Mouse (Mus musculus) urinary bladder, postnatal 0 days (tissue): ENCODE measurements around the gene Rcn2. TPM values are rescaled to one million over a fixed set of nuclear protein-coding genes. Genes with fewer than 3 reads are reported as not detected.

Experiments used
- polyA plus RNA-seq: library from polyadenylated mRNA; unstranded; fragments of >200 nt; fragmentation: Nextera tagmentation; extraction: Ambion mirVana; gene quantifications from 2 replicates; pipeline ENCODE4 v1.2.1, GENCODE M21; 2015

Rcn2 gene
- 134 and 166 TPM in 2 replicates for polyA plus RNA-seq

GRCm38 (mm10) chr9:56041372-56042180 lies at the start of gene Rcn2:
Rcn2 (plus strand) TSS chr9:56041845.

GRCm38 (mm10) chr9:56010450-56010849 lies 31.2 kb upstream of the Rcn2 start, which contains the start of gene 4930563M21Rik:
4930563M21Rik (minus strand) TSS chr9:56010550.

GRCm38 (mm10) chr9:56089778-56090520 lies 48.3 kb downstream of the Rcn2 start, which contains the start of gene Pstpip1:
Pstpip1 (plus strand) TSS chr9:56089962.

Other genes starting within 250 kb of the Rcn2 start
- gene Scaper, start 103.7 kb upstream of the Rcn2 start, polyA plus RNA-seq = 7.0 and 8.5 TPM in 2 replicates
- not detected in 2 replicates for gene 4930563M21Rik, start 31.3 kb upstream of the Rcn2 start, polyA plus RNA-seq
- gene Pstpip1, start 48.1 kb downstream of the Rcn2 start, polyA plus RNA-seq = 2.9 and 4.5 TPM in 2 replicates
- 200 and 208 TPM in 2 replicates for gene Tspan3, start 123.6 kb downstream of the Rcn2 start, polyA plus RNA-seq